Mouse (Mus musculus): Measurements from ENCODE around the gene Selenbp2.
"Not testable (repeated sequence)": the region's sequence is repeated elsewhere in the genome, so short reads cannot be mapped to it uniquely, and the experiment has no call there.

GRCm38 (mm10) chr3:94688698-94689097 is 4.7 kb upstream of the Selenbp2 start:
- TF ChIP-seq CTCF, EP300 (IDR thresholded peaks at IDR 0.05; ENCODE audit: low read depth): not testable (repeated sequence)

Measured in heart, postnatal 0 days (tissue).